Mouse (Mus musculus): ENCODE measurements around the gene Ttll7. TPM values are rescaled to one million over a fixed set of nuclear protein-coding genes. Genes with fewer than 3 reads are reported as not detected.

Gene Ttll7
- total RNA-seq, 4 experiments from 2014 or later, result 6.1 to 15.7 (median 10.0) TPM

GRCm38 (mm10) chr3:146999148-146999547 is 147.0 kb downstream of the Ttll7 start:
- no peak for DNase-seq

GRCm38 (mm10) chr3:147000963-147001362 is 148.8 kb downstream of the Ttll7 start:
- no peak for DNase-seq

- no peak for DNase-seq
Measured at GRCm38 (mm10) chr3:147001557-147001956, 149.4 kb downstream of the Ttll7 start.

- no peak for DNase-seq
Measured at GRCm38 (mm10) chr3:147016506-147016905, 164.3 kb downstream of the Ttll7 start.

- no peak for DNase-seq
Measured at GRCm38 (mm10) chr3:147019506-147019905, 167.3 kb downstream of the Ttll7 start.

- no peak for DNase-seq
Measured at GRCm38 (mm10) chr3:147026248-147026647, 174.1 kb downstream of the Ttll7 start.

GRCm38 (mm10) chr3:147028382-147028781 is 176.2 kb downstream of the Ttll7 start:
- no peak for DNase-seq

GRCm38 (mm10) chr3:147029718-147030117 is 177.6 kb downstream of the Ttll7 start:
- no peak for DNase-seq

GRCm38 (mm10) chr3:147030266-147030880 is 178.2 kb downstream of the Ttll7 start:
- DNase-seq, result no peak

Other genes starting within 250 kb of the Ttll7 start
- gene Dnase2b, start 236.8 kb upstream of the Ttll7 start, total RNA-seq (2022), result not detected
- not detected for gene 4930503B20Rik, start 201.1 kb upstream of the Ttll7 start, total RNA-seq (2022)
- 1 to 10 TPM in 1 of 4 experiments, under 1 TPM in 3; 0.42 to 1.3 (median 0.68) TPM for gene Samd13, start 166.8 kb upstream of the Ttll7 start, total RNA-seq (2022)
- gene Prkacb, start 39.4 kb upstream of the Ttll7 start, total RNA-seq (2022), result 100 to 1,000 TPM; 126 to 155 (median 139) TPM